19 mouse cellular contexts compared by ENCODE assay signal in the genomic region with DNA sequence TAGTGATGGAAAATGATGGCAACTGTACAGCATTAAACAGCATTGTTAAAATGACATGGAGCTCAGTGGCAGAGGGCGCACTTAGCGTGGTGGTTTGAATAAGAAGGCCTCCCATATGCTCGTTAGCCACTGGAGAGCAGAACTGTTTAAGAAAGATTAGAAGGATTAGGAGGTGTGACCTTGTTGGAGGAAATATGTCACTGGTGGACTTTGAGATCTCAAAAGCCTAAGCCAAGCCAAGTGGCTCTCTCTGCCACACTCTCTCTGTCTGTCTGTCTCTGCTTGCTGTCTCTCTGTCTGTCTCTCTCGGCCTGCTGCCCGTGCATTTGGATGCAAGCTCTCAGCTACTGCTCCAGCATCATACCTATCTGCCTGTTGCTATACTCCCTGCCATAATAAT.
"Had no signal": no experiment of that assay in that cellular context is flagged by ENCODE, and none has a peak within 500 bp of the region (broad histone marks: within the 10 kb centered on the region; RNA-seq: fewer than 3 reads in every experiment).

No protein-coding gene starts in this region.

- H3K4me3 ChIP-seq: liver, embryonic 12.5 days; midbrain, embryonic 10.5 days; midbrain, embryonic 12.5 days; myocyte; neural tube, embryonic 13.5 days; neural tube, embryonic 15.5 days; stomach, embryonic 15.5 days had no signal

- H3K27ac ChIP-seq: liver, embryonic 12.5 days; liver, embryonic 14.5 days; midbrain, embryonic 10.5 days; midbrain, embryonic 12.5 days; neural tube, embryonic 13.5 days; neural tube, embryonic 15.5 days; stomach, embryonic 15.5 days; stomach, postnatal 0 days had no signal

- H3K9ac ChIP-seq: liver, embryonic 12.5 days; liver, embryonic 14.5 days; lung, embryonic 14.5 days; midbrain, embryonic 12.5 days; neural tube, embryonic 13.5 days; neural tube, embryonic 15.5 days; stomach, embryonic 15.5 days had no signal

- ATAC-seq: liver, embryonic 12.5 days; midbrain, embryonic 16.5 days had no signal

- H3K36me3 ChIP-seq: liver, embryonic 12.5 days; midbrain, embryonic 10.5 days; midbrain, embryonic 12.5 days; neural tube, embryonic 13.5 days; neural tube, embryonic 15.5 days; stomach, embryonic 15.5 days had no signal

- H3K4me2 ChIP-seq: liver, embryonic 12.5 days; lung, embryonic 14.5 days; midbrain, embryonic 12.5 days; neural tube, embryonic 13.5 days; neural tube, embryonic 15.5 days; stomach, embryonic 15.5 days had no signal

- H3K4me1 ChIP-seq: liver, embryonic 12.5 days; midbrain, embryonic 12.5 days; neural tube, embryonic 15.5 days; stomach, embryonic 15.5 days had no signal

- H3K9me3 ChIP-seq: liver, embryonic 12.5 days; midbrain, embryonic 10.5 days; midbrain, embryonic 12.5 days; neural tube, embryonic 13.5 days; neural tube, embryonic 15.5 days; stomach, embryonic 15.5 days had no signal

- DNase-seq: lung, adult 18-20 months; lung, embryonic 14.5 days; lung, postnatal 10 days; lung, postnatal 36 days; midbrain, embryonic 14.5 days; right cerebral cortex, postnatal 14 days; thymus, adult 2 months; thymus, postnatal 25 days; thymus, postnatal 4 days had no signal

- H3K27me3 ChIP-seq: liver, embryonic 12.5 days; midbrain, embryonic 12.5 days; neural tube, embryonic 13.5 days; neural tube, embryonic 15.5 days; stomach, embryonic 15.5 days had no signal
